Mouse (Mus musculus) hindbrain, embryonic 16.5 days (tissue): Measurements from ENCODE around the gene Pifo. TPM values are rescaled to one million over a fixed set of nuclear protein-coding genes. Genes with fewer than 3 reads are reported as not detected.
A peak's percentile ranks its signal among the peaks of the same experiment; 100 is the strongest.

Experiments
- ATAC-seq: fragments of 200-750 bp; cut with Nextera tagmentation; 2 replicates; pipeline ENCODE4 v1.8.0; 2017; ENCODE audit warnings: moderate TSS enrichment, moderate library complexity
- H3K27ac ChIP-seq: fragments of 300-500 bp; sonication (generic); 2 replicates; pipeline ENCODE4 v1.5.1; 2014; ENCODE audit warnings: low read depth, mild to moderate bottlenecking, control low read depth, low read length, moderate library complexity
- H3K27me3 ChIP-seq: fragments of 300-500 bp; sonication (generic); replicated peaks from 2 replicates; pipeline ENCODE4 v1.6.1; 2014; ENCODE audit warnings: low read length; ENCODE audit not compliant: control insufficient read depth, insufficient read depth
- H3K36me3 ChIP-seq: fragments of 300-500 bp; sonication (generic); 2 replicates; pipeline ENCODE4 v1.6.1; 2014; ENCODE audit warnings: mild to moderate bottlenecking, low read length, moderate library complexity, mixed read lengths; ENCODE audit not compliant: control insufficient read depth, insufficient read depth
- H3K4me1 ChIP-seq: fragments of 300-500 bp; sonication (generic); 2 replicates; pipeline ENCODE4 v1.6.1; 2014; ENCODE audit warnings: low read depth, low read length; ENCODE audit not compliant: control insufficient read depth, insufficient read depth
- H3K4me2 ChIP-seq: fragments of 300-500 bp; sonication (generic); 2 replicates; pipeline ENCODE4 v1.6.1; 2014; ENCODE audit warnings: mild to moderate bottlenecking, low read length, control low read depth, moderate library complexity
- H3K4me3 ChIP-seq: fragments of 300-500 bp; sonication (generic); 2 replicates; pipeline ENCODE4 v1.5.1; 2014; ENCODE audit warnings: mild to moderate bottlenecking, low read length, control low read depth, moderate library complexity
- H3K9ac ChIP-seq: fragments of 300-500 bp; sonication (generic); 2 replicates; pipeline ENCODE4 v1.6.1; 2014; ENCODE audit warnings: low read depth, mild to moderate bottlenecking, control low read depth, low read length, moderate library complexity
- H3K9me3 ChIP-seq: fragments of 300-500 bp; sonication (generic); 2 replicates; pipeline ENCODE4 v1.6.1; 2014; ENCODE audit warnings: mild to moderate bottlenecking, low read length, moderate library complexity; ENCODE audit not compliant: control insufficient read depth
- WGBS: fragments of 180-500 bp; shearing (Covaris S2); extraction: QIAGEN DNeasy Blood & Tissue Kit; methylation state at CpG from one replicate; pipeline ENCODE4 v1.1.7; 2014; 5-methylcytosine and 5-hydroxymethylcytosine counted together
- polyA plus RNA-seq: library from polyadenylated mRNA; unstranded; fragments of >200 nt; fragmentation: Nextera tagmentation; extraction: Ambion mirVana; gene quantifications from 2 replicates; pipeline ENCODE4 v1.2.1, GENCODE M21; 2015

Pifo gene
- polyA plus RNA-seq, 1 experiment from 2014 or later = 10.0 TPM

- Histone ChIP-seq H3K4me1 (peaks cover 26% of the 10 kb centered on the region), H3K27me3 (no peaks in the 10 kb centered on the region), H3K9ac (peak overlapping the region; percentile 94), H3K27ac (peak overlapping the region; percentile 86), H3K4me3 (peak overlapping the region; percentile 94), H3K4me2 (peak overlapping the region; percentile 93), H3K9me3 (no peaks in the 10 kb centered on the region), H3K36me3 (peaks cover 30% of the 10 kb centered on the region)
- ATAC-seq = peak; percentile 82
- WGBS = under 1% methylated on average over 26 of the region's 26 CpGs
These were observed 54.9 kb downstream of the Pifo start for GRCm38 (mm10) chr3:105959585-105959984.

GRCm38 (mm10) chr3:105958974-105959580 lies 55.4 kb downstream of the Pifo start, which contains the start of gene Wdr77:
Gene Wdr77 (plus strand): TSS chr3:105959369.
- under 1% methylated on average over 52 of the region's 52 CpGs for WGBS
- peak within 1 kb of the TSS; percentile 94 for H3K9ac ChIP-seq
- peak; percentile 97 for ATAC-seq
- H3K4me3 ChIP-seq = peak within 1 kb of the TSS; percentile 94
- H3K4me1 ChIP-seq = peaks cover 26% of the 10 kb centered on the region
- no peaks in the 10 kb centered on the region for H3K9me3 ChIP-seq
- H3K27ac ChIP-seq = peak within 1 kb of the TSS; percentile 86
- H3K27me3 ChIP-seq = no peaks in the 10 kb centered on the region
- peak within 1 kb of the TSS; percentile 93 for H3K4me2 ChIP-seq
- peaks cover 26% of the 10 kb centered on the region for H3K36me3 ChIP-seq

GRCm38 (mm10) chr3:105958204-105958603 lies 56.2 kb downstream of the Pifo start:
- peak overlapping the region; percentile 79 for H3K9ac ChIP-seq
- H3K36me3 ChIP-seq = peaks cover 23% of the 10 kb centered on the region
- peak overlapping the region; percentile 94 for H3K4me3 ChIP-seq
- no peaks in the 10 kb centered on the region for H3K9me3 ChIP-seq
- H3K4me2 ChIP-seq = peak overlapping the region; percentile 77
- peaks cover 26% of the 10 kb centered on the region for H3K4me1 ChIP-seq
- 46% methylated on average over 5 of the region's 5 CpGs for WGBS
- H3K27me3 ChIP-seq = no peaks in the 10 kb centered on the region
- no peak overlapping the region; the same call in 1 of the 2 replicates for H3K27ac ChIP-seq
- ATAC-seq = no peak

GRCm38 (mm10) chr3:105957235-105957634 lies 57.2 kb downstream of the Pifo start:
- H3K9ac ChIP-seq = no peak overlapping the region
- WGBS = 96% methylated on average over 1 of the region's 1 CpGs

GRCm38 (mm10) chr3:105951348-105951747 lies 63.1 kb downstream of the Pifo start:
- H3K36me3 ChIP-seq = peaks cover 45% of the 10 kb centered on the region
- 96% methylated on average over 7 of the region's 7 CpGs for WGBS
- no peaks in the 10 kb centered on the region for H3K9me3 ChIP-seq
- no peaks in the 10 kb centered on the region for H3K27me3 ChIP-seq
- ATAC-seq = no peak
- H3K4me3 ChIP-seq = no peak overlapping the region
- no peak overlapping the region for H3K4me2 ChIP-seq
- H3K4me1 ChIP-seq = no peaks in the 10 kb centered on the region
- no peak overlapping the region for H3K9ac ChIP-seq
- H3K27ac ChIP-seq = no peak overlapping the region

More at GRCm38 (mm10) chr3:105957235-105957634, 57.2 kb downstream of the Pifo start:
- Histone ChIP-seq H3K4me1 (peaks cover 26% of the 10 kb centered on the region), H3K4me3 (no peak overlapping the region), H3K27me3 (no peaks in the 10 kb centered on the region), H3K9me3 (no peaks in the 10 kb centered on the region), H3K4me2 (0 out of 2 replicates have a peak overlapping the region, but pooled peaks have one; percentile 14), H3K36me3 (peaks cover 21% of the 10 kb centered on the region), H3K27ac (no peak overlapping the region)
- ATAC-seq = no peak

Other genes starting within 250 kb of the Pifo start
- gene Rap1a, start 213.3 kb downstream of the Pifo start, polyA plus RNA-seq = 70.4 and 79.2 TPM in 2 replicates
- gene Adora3, start 143.8 kb downstream of the Pifo start, polyA plus RNA-seq = 0.12 and 0.26 TPM in 2 replicates
- not detected in 2 replicates for gene Tmigd3, start 143.7 kb downstream of the Pifo start, polyA plus RNA-seq
- 0.19 and 0.40 TPM in 2 replicates for gene I830077J02Rik, start 82.0 kb downstream of the Pifo start, polyA plus RNA-seq
- 85.1 and 87.3 TPM in 2 replicates for gene Wdr77, start 55.3 kb downstream of the Pifo start, polyA plus RNA-seq
- gene Atp5f1, start 54.5 kb downstream of the Pifo start, polyA plus RNA-seq = 537 and 609 TPM in 2 replicates
- 3.2 and 3.4 TPM in 2 replicates for gene Ovgp1, start 40.9 kb downstream of the Pifo start, polyA plus RNA-seq
- gene Chil5, start 18.2 kb upstream of the Pifo start, polyA plus RNA-seq = 0.19 and 0.24 TPM in 2 replicates
- gene Chia1, start 98.6 kb upstream of the Pifo start, polyA plus RNA-seq = 1.4 and 1.8 TPM in 2 replicates
- gene Chil3, start 152.9 kb upstream of the Pifo start, polyA plus RNA-seq = 0.16 TPM in 1 of 2 replicates, not detected in the other
- 0.10 TPM in 1 of 2 replicates, not detected in the other for gene Chil4, start 204.9 kb upstream of the Pifo start, polyA plus RNA-seq